In genomic region chr1:93068553-93068952, GRCm38 (mm10) we compare ENCODE assay signal across 22 mouse cellular contexts. TPM values are rescaled to one million over a fixed set of nuclear protein-coding genes. Genes with fewer than 3 reads are reported as not detected.
DNase-seq lines count a peak whose midpoint lies in the region; ATAC-seq and TF ChIP-seq lines count a peak whose summit lies in the region.
"Had no signal": no experiment of that assay in that cellular context is flagged by ENCODE, and none has a peak within 500 bp of the region (broad histone marks: within the 10 kb centered on the region; RNA-seq: fewer than 3 reads in every experiment).

No protein-coding gene starts in this region.

- TF ChIP-seq POLR2A in bone marrow macrophage, adult 2 months (IDR thresholded peaks at IDR 0.05; ENCODE audit: borderline replicate concordance, low read depth, low read length), result no peak

- no peak overlapping the region for H3K9ac ChIP-seq in hindbrain, embryonic 14.5 days
- H3K9ac ChIP-seq: embryonic facial prominence, embryonic 13.5 days; heart, embryonic 15.5 days; hindbrain, embryonic 15.5 days; limb, embryonic 12.5 days; liver, embryonic 13.5 days had no signal

- H3K27ac ChIP-seq in bone marrow macrophage, adult 2 months (ENCODE audit: insufficient read depth, low read depth, low read length), result peak overlapping the region; percentile 64
- no peak overlapping the region for H3K27ac ChIP-seq in hindbrain, embryonic 14.5 days
- H3K27ac ChIP-seq: embryonic facial prominence, embryonic 13.5 days; gastrocnemius, adult 2 months; heart, embryonic 15.5 days; hindbrain, embryonic 15.5 days; kidney, postnatal 0 days; left cerebral cortex, adult 2 months; limb, embryonic 12.5 days; liver, embryonic 13.5 days; stomach, postnatal 0 days had no signal

- intact Hi-C loops in heart, postnatal 10 days (cut with DNase I), result no loop called here

- peak; percentile 43 for DNase-seq in heart, postnatal 4 days
- no peak for DNase-seq in heart, adult 8-10 months (ENCODE audit: low spot score)
- DNase-seq in cerebellum, adult 18-20 months, result peak; percentile 71 to 72
- peak; percentile 58 to 71 for DNase-seq in cerebellum, postnatal 36 days
- no peak for DNase-seq in heart, postnatal 10 days
- no peak for DNase-seq in hindbrain, embryonic 14.5 days (ENCODE audit: low spot score)
- DNase-seq: gastrocnemius, adult 2 months; heart, adult 11 months; liver, embryonic 13.5 days; lung, postnatal 10 days had no signal

- no peak overlapping the region for H3K4me3 ChIP-seq in bone marrow macrophage, adult 2 months (ENCODE audit: insufficient read depth, low read length)
- no peak overlapping the region for H3K4me3 ChIP-seq in hindbrain, embryonic 14.5 days (replicated peaks; ENCODE audit: low read length)
- H3K4me3 ChIP-seq: embryonic facial prominence, embryonic 13.5 days; gastrocnemius, adult 2 months; heart, embryonic 15.5 days; hindbrain, embryonic 15.5 days; left cerebral cortex, adult 2 months; limb, embryonic 12.5 days; liver, embryonic 13.5 days; megakaryocyte, embryonic 14.5 days had no signal

- H3K36me3 ChIP-seq in hindbrain, embryonic 14.5 days (replicated peaks; ENCODE audit: control insufficient read depth, insufficient read depth), result peaks cover 99% of the 10 kb centered on the region
- H3K36me3 ChIP-seq: heart, embryonic 15.5 days; liver, embryonic 13.5 days had no signal

- ATAC-seq in activated CD4-positive, CD25-positive, alpha-beta regulatory T cell, adult 4 months, result no peak
- no peak for ATAC-seq in hindbrain, embryonic 14.5 days (ENCODE audit: low FRiP score)
- ATAC-seq: intestine, postnatal 0 days; midbrain, embryonic 16.5 days had no signal

- H3K4me2 ChIP-seq in hindbrain, embryonic 14.5 days (replicated peaks), result no peak overlapping the region
- H3K4me2 ChIP-seq: embryonic facial prominence, embryonic 13.5 days; heart, embryonic 15.5 days; hindbrain, embryonic 15.5 days; limb, embryonic 12.5 days; liver, embryonic 13.5 days had no signal

- peaks cover 37% of the 10 kb centered on the region for H3K4me1 ChIP-seq in bone marrow macrophage, adult 2 months (ENCODE audit: control insufficient read depth, insufficient read depth, low read length)
- H3K4me1 ChIP-seq in hindbrain, embryonic 14.5 days (replicated peaks; ENCODE audit: control insufficient read depth, insufficient read depth, low read length), result no peaks in the 10 kb centered on the region
- H3K4me1 ChIP-seq: hindbrain, embryonic 15.5 days; liver, embryonic 13.5 days had no signal

- TF ChIP-seq CTCF in bone marrow macrophage, adult 2 months (IDR thresholded peaks at IDR 0.05; ENCODE audit: low read depth, low read length), result no peak

- no peaks in the 10 kb centered on the region for H3K9me3 ChIP-seq in hindbrain, embryonic 14.5 days (ENCODE audit: control insufficient read depth, low read length)
- H3K9me3 ChIP-seq: embryonic facial prominence, embryonic 13.5 days; heart, embryonic 15.5 days; hindbrain, embryonic 15.5 days; limb, embryonic 12.5 days; liver, embryonic 13.5 days; megakaryocyte, embryonic 14.5 days had no signal

- WGBS in hindbrain, embryonic 14.5 days, result 85% methylated on average over 1 of the region's 1 CpGs

- H3K27me3 ChIP-seq in hindbrain, embryonic 14.5 days (ENCODE audit: control insufficient read depth, insufficient read depth, low read length), result no peaks in the 10 kb centered on the region
- H3K27me3 ChIP-seq: embryonic facial prominence, embryonic 13.5 days; heart, embryonic 15.5 days; hindbrain, embryonic 15.5 days; limb, embryonic 12.5 days had no signal

RNA-seq across cellular contexts. Expression of gene Kif1a, which starts 33.2 kb away (rescaled TPM):
- 1 to 10 TPM; 6.2 to 7.5 TPM for total RNA-seq in heart, postnatal 4 days (2021)
- 1 to 10 TPM; 1.1 to 2.2 (median 1.3) TPM for total RNA-seq in heart, adult 8-10 months (2022)
- not detected in 2 replicates for polyA plus RNA-seq in bone marrow macrophage, adult 2 months (2012; ENCODE audit: insufficient read depth, insufficient read length, missing spikeins)
- polyA plus RNA-seq in activated CD4-positive, CD25-positive, alpha-beta regulatory T cell, adult 4 months (2017; shearing (Covaris generic)), result not detected
- total RNA-seq in heart, postnatal 10 days (2021), result 1 to 10 TPM; 3.1 to 3.4 TPM
- 395 and 421 TPM in 2 replicates for polyA plus RNA-seq in hindbrain, embryonic 14.5 days (2014; fragmentation: Nextera tagmentation; extraction: Ambion mirVana)

Comparison
In these comparisons a context has a peak if more than half of its experiments do, and no peak if none do; other contexts are left out.
1. DNase-seq: peak in heart, postnatal 4 days (single experiment), cerebellum, adult 18-20 months (2 of 2) and cerebellum, postnatal 36 days (2 of 2); none in heart, adult 8-10 months (single experiment), heart, postnatal 10 days (0 of 2) and hindbrain, embryonic 14.5 days (single experiment).